Mouse (Mus musculus) midbrain, embryonic 15.5 days (tissue): Measurements from ENCODE around the gene Prn. TPM values are rescaled to one million over a fixed set of nuclear protein-coding genes. Genes with fewer than 3 reads are reported as not detected.

ENCODE experiments used
- ATAC-seq: fragments of 200-750 bp; cut with Nextera tagmentation; replicated peaks from 2 replicates; pipeline ENCODE4 v1.8.0; 2017; ENCODE audit warnings: moderate TSS enrichment
- H3K27ac ChIP-seq: fragments of 300-500 bp; sonication (generic); 2 replicates; pipeline ENCODE4 v1.5.1; 2015; ENCODE audit warnings: mild to moderate bottlenecking, inconsistent platforms
- H3K27me3 ChIP-seq: fragments of 300-500 bp; sonication (generic); replicated peaks from 2 replicates; pipeline ENCODE4 v1.6.1; 2015; ENCODE audit warnings: inconsistent platforms
- H3K36me3 ChIP-seq: fragments of 300-500 bp; sonication (generic); replicated peaks from 2 replicates; pipeline ENCODE4 v1.6.1; 2015; ENCODE audit warnings: inconsistent platforms
- H3K4me1 ChIP-seq: fragments of 300-500 bp; sonication (generic); 2 replicates; pipeline ENCODE4 v1.6.1; 2015; ENCODE audit warnings: inconsistent platforms
- H3K4me2 ChIP-seq: fragments of 300-500 bp; sonication (generic); 2 replicates; pipeline ENCODE4 v1.6.1; 2015; ENCODE audit warnings: inconsistent platforms, mild to moderate bottlenecking, moderate library complexity
- H3K4me3 ChIP-seq: fragments of 300-500 bp; sonication (generic); 2 replicates; pipeline ENCODE4 v1.5.1; 2015; ENCODE audit warnings: mild to moderate bottlenecking, inconsistent platforms
- H3K9ac ChIP-seq: fragments of 300-500 bp; sonication (generic); 2 replicates; pipeline ENCODE4 v1.6.1; 2015; ENCODE audit warnings: mild to moderate bottlenecking, inconsistent platforms
- H3K9me3 ChIP-seq: fragments of 300-500 bp; sonication (generic); 2 replicates; pipeline ENCODE4 v1.6.1; 2016; ENCODE audit warnings: inconsistent platforms
- WGBS: fragments of 180-500 bp; shearing (Covaris S2); methylation state at CpG from one replicate; pipeline ENCODE4 v1.1.7; 2015; ENCODE audit warnings: mixed read lengths; 5-methylcytosine and 5-hydroxymethylcytosine counted together
- polyA plus RNA-seq: library from polyadenylated mRNA; unstranded; fragments of >200 nt; fragmentation: Nextera tagmentation; extraction: Ambion mirVana; gene quantifications from 2 replicates; pipeline ENCODE4 v1.2.1, GENCODE M21; 2015

Prn gene
- polyA plus RNA-seq, 1 experiment from 2014 or later = not detected

- Histone ChIP-seq H3K4me2 (peak overlapping the region; percentile 57), H3K27me3 (no peaks in the 10 kb centered on the region), H3K9me3 (no peaks in the 10 kb centered on the region), H3K9ac (no peak overlapping the region), H3K36me3 (no peaks in the 10 kb centered on the region), H3K27ac (no peak overlapping the region), H3K4me3 (peak overlapping the region; percentile 75), H3K4me1 (peaks cover 38% of the 10 kb centered on the region)
- WGBS = 85% methylated on average over 1 of the region's 1 CpGs
- no peak for ATAC-seq
These were observed 851 bp upstream of the Prn start for GRCm38 (mm10) chr2:131908906-131909305.

- peak overlapping the region; percentile 90; the same call in 1 of the 2 replicates for H3K9ac ChIP-seq
- H3K9me3 ChIP-seq = no peaks in the 10 kb centered on the region
- ATAC-seq = no peak
- peak overlapping the region; percentile 57 for H3K4me2 ChIP-seq
- peaks cover 2% of the 10 kb centered on the region; the same call in 1 of the 2 replicates for H3K36me3 ChIP-seq
- H3K27me3 ChIP-seq = no peaks in the 10 kb centered on the region
- H3K27ac ChIP-seq = peak overlapping the region; percentile 96
- peaks cover 39% of the 10 kb centered on the region for H3K4me1 ChIP-seq
- peak overlapping the region; percentile 75 for H3K4me3 ChIP-seq
- 54% methylated on average over 2 of the region's 2 CpGs for WGBS
These were observed 1.1 kb downstream of the Prn start for GRCm38 (mm10) chr2:131910847-131911246.

GRCm38 (mm10) chr2:131911341-131911740, 1.6 kb downstream of the Prn start:
- no peaks in the 10 kb centered on the region for H3K9me3 ChIP-seq
- 45% methylated on average over 4 of the region's 4 CpGs for WGBS
- no peaks in the 10 kb centered on the region for H3K27me3 ChIP-seq
- peak overlapping the region; percentile 75 for H3K4me3 ChIP-seq
- peak overlapping the region; percentile 90; the same call in 1 of the 2 replicates for H3K9ac ChIP-seq
- no peak overlapping the region for H3K27ac ChIP-seq
- peaks cover 39% of the 10 kb centered on the region for H3K4me1 ChIP-seq
- peak overlapping the region; percentile 57 for H3K4me2 ChIP-seq
- H3K36me3 ChIP-seq = peaks cover 5% of the 10 kb centered on the region
- ATAC-seq = no peak

- no peaks in the 10 kb centered on the region for H3K9me3 ChIP-seq
- WGBS = 80% methylated on average over 8 of the region's 8 CpGs
- no peak for ATAC-seq
- no peak overlapping the region for H3K4me3 ChIP-seq
- no peak overlapping the region for H3K9ac ChIP-seq
- H3K4me2 ChIP-seq = peak overlapping the region; percentile 57; the same call in 1 of the 2 replicates
- H3K4me1 ChIP-seq = peaks cover 39% of the 10 kb centered on the region
- H3K27me3 ChIP-seq = no peaks in the 10 kb centered on the region
- peaks cover 14% of the 10 kb centered on the region for H3K36me3 ChIP-seq
- no peak overlapping the region for H3K27ac ChIP-seq
These were observed 2.9 kb downstream of the Prn start for GRCm38 (mm10) chr2:131912526-131913258.

GRCm38 (mm10) chr2:131932275-131932902, 22.6 kb downstream of the Prn start:
- Histone ChIP-seq H3K27ac (no peak overlapping the region), H3K9me3 (no peaks in the 10 kb centered on the region), H3K4me1 (peaks cover 13% of the 10 kb centered on the region), H3K36me3 (peaks cover 2% of the 10 kb centered on the region; the same call in 1 of the 2 replicates), H3K4me2 (no peak overlapping the region), H3K27me3 (no peaks in the 10 kb centered on the region), H3K4me3 (no peak overlapping the region), H3K9ac (no peak overlapping the region)
- ATAC-seq = 0 out of 2 replicates have a peak, but pooled peaks have one; percentile 24
- 75% methylated on average over 7 of the region's 7 CpGs for WGBS

- H3K4me2 ChIP-seq = no peak overlapping the region
- H3K9me3 ChIP-seq = no peaks in the 10 kb centered on the region
- peak; percentile 42; the same call in 1 of the 2 replicates for ATAC-seq
- H3K27me3 ChIP-seq = no peaks in the 10 kb centered on the region
- peak overlapping the region; percentile 29; the same call in 1 of the 2 replicates for H3K27ac ChIP-seq
- H3K4me3 ChIP-seq = no peak overlapping the region
- peaks cover 13% of the 10 kb centered on the region for H3K4me1 ChIP-seq
- no peak overlapping the region for H3K9ac ChIP-seq
- 30% methylated on average over 6 of the region's 6 CpGs for WGBS
- H3K36me3 ChIP-seq = peaks cover 2% of the 10 kb centered on the region; the same call in 1 of the 2 replicates
These were observed 23.3 kb downstream of the Prn start for GRCm38 (mm10) chr2:131933013-131933412.

GRCm38 (mm10) chr2:131933598-131933997, 23.8 kb downstream of the Prn start:
- Histone ChIP-seq H3K9me3 (no peaks in the 10 kb centered on the region), H3K4me3 (no peak overlapping the region), H3K4me2 (no peak overlapping the region), H3K4me1 (peaks cover 13% of the 10 kb centered on the region), H3K27me3 (no peaks in the 10 kb centered on the region), H3K36me3 (peaks cover 2% of the 10 kb centered on the region; the same call in 1 of the 2 replicates), H3K9ac (no peak overlapping the region), H3K27ac (peak overlapping the region; percentile 38; the same call in 1 of the 2 replicates)
- 41% methylated on average over 3 of the region's 3 CpGs for WGBS
- ATAC-seq = 0 out of 2 replicates have a peak, but pooled peaks have one; percentile 14

- no peak for ATAC-seq
- H3K9me3 ChIP-seq = no peaks in the 10 kb centered on the region
- H3K4me3 ChIP-seq = no peak overlapping the region
- no peaks in the 10 kb centered on the region for H3K27me3 ChIP-seq
- peaks cover 13% of the 10 kb centered on the region for H3K4me1 ChIP-seq
- 88% methylated on average over 2 of the region's 2 CpGs for WGBS
- no peak overlapping the region for H3K9ac ChIP-seq
- H3K36me3 ChIP-seq = peaks cover 2% of the 10 kb centered on the region; the same call in 1 of the 2 replicates
- no peak overlapping the region for H3K4me2 ChIP-seq
- no peak overlapping the region for H3K27ac ChIP-seq
These were observed 24.5 kb downstream of the Prn start for GRCm38 (mm10) chr2:131934243-131934642.

- Histone ChIP-seq H3K4me2 (no peak overlapping the region), H3K36me3 (peaks cover 2% of the 10 kb centered on the region; the same call in 1 of the 2 replicates), H3K4me3 (no peak overlapping the region), H3K4me1 (peaks cover 13% of the 10 kb centered on the region), H3K9ac (no peak overlapping the region), H3K9me3 (no peaks in the 10 kb centered on the region), H3K27me3 (no peaks in the 10 kb centered on the region), H3K27ac (no peak overlapping the region)
- WGBS = 83% methylated on average over 10 of the region's 10 CpGs
- no peak for ATAC-seq
These were observed 25.8 kb downstream of the Prn start for GRCm38 (mm10) chr2:131935390-131936105.

- Histone ChIP-seq H3K4me3 (no peak overlapping the region), H3K27me3 (no peaks in the 10 kb centered on the region), H3K4me2 (no peak overlapping the region), H3K27ac (no peak overlapping the region), H3K9me3 (no peaks in the 10 kb centered on the region), H3K9ac (no peak overlapping the region), H3K36me3 (peaks cover 2% of the 10 kb centered on the region; the same call in 1 of the 2 replicates), H3K4me1 (peaks cover 13% of the 10 kb centered on the region)
- WGBS = 97% methylated on average over 10 of the region's 10 CpGs
- no peak for ATAC-seq
These were observed 26.7 kb downstream of the Prn start for GRCm38 (mm10) chr2:131936410-131936809.

- Histone ChIP-seq H3K27me3 (no peaks in the 10 kb centered on the region), H3K36me3 (peaks cover 2% of the 10 kb centered on the region; the same call in 1 of the 2 replicates), H3K4me3 (no peak overlapping the region), H3K9ac (no peak overlapping the region), H3K9me3 (no peaks in the 10 kb centered on the region), H3K4me1 (no peaks in the 10 kb centered on the region), H3K4me2 (no peak overlapping the region), H3K27ac (no peak overlapping the region)
- 41% methylated on average over 8 of the region's 8 CpGs for WGBS
- peak; percentile 56; the same call in 1 of the 2 replicates for ATAC-seq
These were observed 29.8 kb downstream of the Prn start for GRCm38 (mm10) chr2:131939404-131940111.
